Mouse (Mus musculus): ENCODE results near the gene Cd320.
"Not testable (repeated sequence)": the region's sequence is repeated elsewhere in the genome, so short reads cannot be mapped to it uniquely, and the experiment has no call there.

Gene Cd320

DNA sequence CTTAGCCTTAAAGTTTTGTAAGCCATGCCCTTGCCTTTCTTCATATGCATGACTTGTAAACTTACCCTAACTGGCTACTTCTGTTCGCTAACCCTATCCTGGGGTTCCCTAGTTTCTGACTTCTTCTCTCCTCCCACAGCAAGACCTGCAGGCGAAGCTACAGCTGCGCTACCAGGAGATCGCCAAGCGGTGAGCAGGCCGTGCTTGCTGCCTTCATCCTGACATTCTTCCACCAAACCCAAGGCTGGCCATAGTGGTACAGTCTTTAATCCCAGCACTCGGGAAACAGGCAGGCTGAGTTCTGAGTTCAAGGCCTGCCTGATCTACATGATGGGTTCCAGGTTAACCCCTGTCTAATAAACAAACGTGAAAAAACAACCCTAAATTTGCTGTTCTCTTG lies 17.4 kb upstream of the Cd320 start:
- DNase-seq (ENCODE audit: low spot score) = no peak

GRCm38 (mm10) chr17:33826850-33827249 lies 16.0 kb upstream of the Cd320 start:
- peak; percentile 64 for DNase-seq (ENCODE audit: low spot score)

DNA sequence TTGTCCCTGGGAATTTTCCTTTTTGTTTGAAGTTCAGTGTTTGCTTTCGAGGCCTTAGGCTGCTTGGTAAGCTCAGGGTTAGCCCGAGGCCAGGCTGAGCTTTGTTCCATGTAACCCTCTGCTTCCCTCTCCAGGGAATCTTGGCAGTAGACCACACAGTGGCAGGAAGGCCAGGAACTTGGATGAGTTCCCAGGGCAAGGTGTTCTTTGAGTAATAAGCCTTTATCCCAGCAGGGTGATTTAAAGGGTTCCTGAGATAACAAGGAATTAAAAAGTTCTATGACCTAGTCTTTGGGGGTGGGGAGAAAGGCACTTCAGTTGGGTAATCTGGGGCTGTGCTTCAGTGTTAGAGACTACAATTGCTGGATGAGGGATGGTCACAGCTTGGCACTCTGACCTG lies 14.0 kb upstream of the Cd320 start:
- DNase-seq (ENCODE audit: low spot score) = peak; percentile 63

GRCm38 (mm10) chr17:33829561-33829960 lies 13.3 kb upstream of the Cd320 start:
- no peak for DNase-seq (ENCODE audit: low spot score)

GRCm38 (mm10) chr17:33844196-33844595 lies 1.3 kb downstream of the Cd320 start:
- DNase-seq (ENCODE audit: low spot score) = no peak

GRCm38 (mm10) chr17:33848139-33848538 lies 5.2 kb downstream of the Cd320 start:
- no peak for DNase-seq (ENCODE audit: low spot score)

DNA sequence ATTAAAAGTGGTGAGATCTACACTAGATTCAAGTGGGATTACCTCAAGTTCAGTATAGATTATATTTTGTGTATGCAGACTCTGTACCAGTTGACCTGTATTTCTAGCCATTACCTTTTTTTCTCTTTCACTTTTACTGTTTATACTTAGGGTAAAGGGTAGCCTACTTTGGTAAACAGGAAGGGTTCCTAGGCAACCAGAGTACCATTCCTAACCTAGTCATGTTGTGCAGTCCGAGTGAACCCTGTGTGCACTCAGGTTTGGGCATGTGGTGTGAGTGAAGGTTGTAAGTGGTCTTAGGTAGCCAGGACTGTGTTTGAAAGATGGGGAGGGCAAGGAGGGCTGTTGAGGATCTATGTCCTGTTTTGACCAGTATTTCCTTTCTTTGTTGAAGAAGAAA lies 8.4 kb downstream of the Cd320 start:
- no peak for DNase-seq (ENCODE audit: low spot score)

- DNase-seq (ENCODE audit: low spot score) = no peak
Measured at GRCm38 (mm10) chr17:33857816-33858215, 14.9 kb downstream of the Cd320 start.

- no peak for DNase-seq (ENCODE audit: low spot score)
Measured at GRCm38 (mm10) chr17:33865330-33866030, 22.6 kb downstream of the Cd320 start.

GRCm38 (mm10) chr17:33873537-33873936 lies 30.6 kb downstream of the Cd320 start, which contains the start of gene Gm7029:
TSS of gene Gm7029 (plus strand) at chr17:33873837.
- DNase-seq (ENCODE audit: low spot score) = not testable (repeated sequence)

DNA sequence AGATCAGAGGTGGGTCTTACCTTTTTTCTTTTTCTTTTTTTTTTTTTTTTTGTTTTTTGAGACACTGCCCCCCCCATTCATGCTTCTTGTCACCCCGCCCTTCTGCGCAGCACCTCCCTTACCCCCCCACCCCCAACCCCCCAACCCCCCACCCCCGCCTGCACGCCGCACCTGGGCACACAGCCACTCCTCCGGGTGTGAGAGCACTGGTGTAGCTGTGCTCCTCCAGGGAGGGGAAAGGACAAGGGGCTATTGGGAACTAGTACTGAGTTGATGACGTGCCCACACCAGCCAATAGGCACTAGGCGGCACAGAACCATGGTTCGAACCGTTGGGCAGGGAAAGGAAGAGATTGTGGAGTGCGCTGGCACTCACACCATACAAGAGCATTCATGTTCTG lies 31.5 kb downstream of the Cd320 start:
- DNase-seq (ENCODE audit: low spot score) = no peak

DNA sequence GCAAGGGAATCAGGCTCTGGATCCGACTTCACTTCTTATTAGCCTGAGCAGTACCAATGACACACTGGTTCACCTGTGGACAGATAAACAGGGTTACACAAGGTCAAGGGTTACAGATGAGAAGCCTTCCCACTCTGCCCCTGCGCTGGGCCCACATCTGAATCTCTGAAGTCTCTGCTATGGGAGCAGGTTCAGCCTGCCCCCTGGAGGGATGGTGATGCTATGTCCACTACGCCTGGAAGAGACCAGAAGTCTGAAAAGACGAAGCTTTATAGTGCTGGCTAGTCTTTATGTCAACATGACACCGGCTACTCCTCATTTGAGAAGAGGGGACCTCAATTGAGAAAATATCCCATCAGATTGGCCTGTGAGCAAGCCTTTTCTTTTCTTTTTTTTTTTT lies 32.9 kb downstream of the Cd320 start:
- DNase-seq (ENCODE audit: low spot score) = not testable (repeated sequence)

GRCm38 (mm10) chr17:33884320-33884719 lies 41.4 kb downstream of the Cd320 start:
- DNase-seq (ENCODE audit: low spot score) = not testable (repeated sequence)

GRCm38 (mm10) chr17:33887802-33888201 lies 44.9 kb downstream of the Cd320 start:
- not testable (repeated sequence) for DNase-seq (ENCODE audit: low spot score)

GRCm38 (mm10) chr17:33888230-33888629 lies 45.3 kb downstream of the Cd320 start:
- not testable (repeated sequence) for DNase-seq (ENCODE audit: low spot score)

DNA sequence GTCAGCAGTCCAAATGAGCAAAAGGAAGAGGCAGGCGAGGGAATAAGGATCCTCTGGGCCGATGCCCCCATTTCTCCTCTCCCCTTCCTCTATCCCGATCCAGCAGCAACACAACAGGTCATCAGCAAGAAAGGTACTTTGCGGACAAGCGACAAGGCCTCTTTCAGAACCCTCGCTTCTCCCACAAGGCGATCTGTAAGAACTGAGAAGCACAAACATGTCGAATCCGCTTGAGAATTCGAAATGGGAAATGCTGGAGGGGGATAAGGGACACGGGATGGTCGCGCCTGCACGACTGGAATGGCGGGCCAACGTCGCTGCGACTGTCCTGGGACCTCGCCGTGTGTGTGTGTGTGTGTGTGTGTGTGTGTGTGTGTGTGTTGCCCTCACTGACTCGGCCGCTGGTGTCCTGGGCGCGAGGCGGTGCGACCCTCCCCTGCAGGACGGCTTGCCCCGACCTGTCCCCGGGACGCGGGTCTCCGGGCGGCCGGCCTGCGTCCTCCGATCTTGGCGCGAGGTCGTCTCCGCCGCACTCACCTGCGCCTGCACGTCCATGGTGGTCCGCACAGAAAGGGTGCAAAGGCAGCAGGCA lies 47.1 kb downstream of the Cd320 start:
- DNase-seq (ENCODE audit: low spot score) = not testable (repeated sequence)

DNA sequence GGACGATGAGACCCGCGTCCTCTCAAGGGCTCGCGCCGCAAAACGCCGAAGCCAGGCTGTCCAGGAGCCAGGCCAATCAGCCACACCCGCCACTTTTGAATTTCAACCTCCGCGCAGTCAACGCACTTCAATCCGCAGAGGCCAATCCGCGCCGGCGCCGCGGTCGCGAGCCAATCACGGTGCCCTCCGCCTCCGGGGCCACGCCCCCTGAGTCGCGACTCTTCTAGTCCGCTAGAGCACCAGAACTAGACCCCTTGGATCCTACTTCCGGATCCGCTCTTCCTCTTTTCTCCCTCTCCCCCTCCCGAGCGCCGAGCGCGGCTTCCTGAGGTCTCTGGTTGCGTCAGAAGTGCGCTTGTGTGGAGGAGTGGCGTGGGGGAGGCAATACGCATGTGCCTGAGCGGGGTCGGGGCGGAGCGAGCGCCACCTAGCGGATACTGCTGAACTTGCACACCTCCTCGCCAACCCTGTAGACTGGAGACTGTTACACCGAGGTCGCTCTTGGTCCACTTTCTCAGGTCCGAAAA lies 47.7 kb downstream of the Cd320 start, which contains the start of gene Kifc1:
TSS of gene Kifc1 (minus strand) at position 129 of the 527 bp plus-strand sequence.
- DNase-seq (ENCODE audit: low spot score) = peak; percentile 99

DNA sequence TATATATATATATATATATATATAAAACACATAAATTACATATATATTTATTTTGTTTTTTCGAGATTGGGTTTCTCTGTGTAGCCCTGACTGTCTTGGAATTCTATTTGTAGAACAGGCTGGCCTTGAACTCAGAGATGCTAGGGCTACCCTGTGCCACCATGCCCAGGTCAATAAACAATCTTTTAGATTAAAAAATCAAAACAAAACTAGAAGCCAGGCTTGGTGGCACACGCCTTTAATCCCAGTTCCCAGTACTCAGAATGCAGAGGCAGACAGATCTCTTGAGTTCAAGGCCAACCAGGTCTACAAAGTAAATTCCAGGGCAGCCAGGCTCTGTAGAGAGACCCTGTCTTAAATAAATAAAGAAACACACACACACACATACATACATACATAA lies 48.5 kb downstream of the Cd320 start:
- no peak for DNase-seq (ENCODE audit: low spot score)

DNA sequence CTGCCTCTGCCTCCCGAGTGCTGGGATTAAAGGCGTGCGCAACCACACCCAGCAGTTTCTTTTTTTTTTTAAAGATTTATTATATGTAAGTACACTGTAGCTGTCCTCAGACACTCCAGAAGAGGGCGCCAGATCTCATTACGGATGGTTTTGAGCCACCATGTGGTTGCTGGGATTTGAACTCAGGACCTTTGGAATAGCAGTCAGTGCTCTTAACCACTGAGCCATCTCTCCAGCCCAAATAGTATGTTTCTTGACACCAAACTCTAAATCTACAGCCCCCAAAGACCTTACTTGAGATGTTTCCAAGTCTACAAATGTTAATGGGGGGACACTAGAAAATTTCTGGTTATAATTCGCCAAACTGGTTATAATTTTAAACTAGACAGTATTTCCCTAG lies 49.0 kb downstream of the Cd320 start:
- DNase-seq (ENCODE audit: low spot score) = not testable (repeated sequence)

- no peak for DNase-seq (ENCODE audit: low spot score)
Measured at GRCm38 (mm10) chr17:33892429-33892828, 49.5 kb downstream of the Cd320 start.

DNA sequence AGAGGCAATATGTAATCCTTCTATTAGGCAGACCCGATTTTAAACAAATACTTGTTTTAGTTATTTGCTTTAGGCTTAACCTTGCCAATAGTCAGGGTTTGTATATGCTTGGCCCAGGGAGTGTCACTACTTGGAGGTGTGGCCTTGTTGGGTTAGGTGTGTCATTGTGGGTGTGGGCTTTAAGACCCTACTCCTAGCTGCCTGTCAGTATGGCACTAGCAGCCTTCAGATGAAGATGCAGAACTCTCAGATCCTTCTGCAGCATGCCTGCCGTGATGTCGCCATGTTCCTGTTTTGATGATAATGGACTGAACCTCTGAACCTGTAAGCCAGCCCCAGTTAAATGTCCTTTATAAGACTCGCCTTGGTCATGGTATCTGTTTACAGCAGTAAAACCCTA lies 50.1 kb downstream of the Cd320 start:
- not testable (repeated sequence) for DNase-seq (ENCODE audit: low spot score)

- DNase-seq (ENCODE audit: low spot score) = no peak
Measured at GRCm38 (mm10) chr17:33897114-33897794, 54.4 kb downstream of the Cd320 start.

GRCm38 (mm10) chr17:33898193-33898592 lies 55.3 kb downstream of the Cd320 start:
- DNase-seq (ENCODE audit: low spot score) = not testable (repeated sequence)

Data from ovary, postnatal 14 days (tissue).